Mouse (Mus musculus): ENCODE results near the gene Ptchd4. TPM values are rescaled to one million over a fixed set of nuclear protein-coding genes. Genes with fewer than 3 reads are reported as not detected.

Gene Ptchd4
- 11.9 and 13.3 TPM in 2 replicates for polyA plus RNA-seq (2015; fragmentation: Nextera tagmentation; extraction: Ambion mirVana)

GRCm38 (mm10) chr17:42315669-42316611 is at the start of gene Ptchd4:
Gene Ptchd4 (plus strand): TSS chr17:42315947.
- H3K36me3 ChIP-seq (ENCODE audit: control insufficient read depth, insufficient read depth, low read length): no peaks in the 10 kb centered on the region
- peak within 1 kb of the TSS; percentile 84 for H3K9ac ChIP-seq (ENCODE audit: low read depth, low read length)
- ATAC-seq: peak; percentile 91
- peak within 1 kb of the TSS; percentile 78 for H3K4me3 ChIP-seq (ENCODE audit: low read depth, low read length)
- WGBS: under 1% methylated on average over 46 of the region's 56 CpGs
- peak within 1 kb of the TSS; percentile 83 for H3K27ac ChIP-seq (ENCODE audit: low read length)
- H3K27me3 ChIP-seq (ENCODE audit: control insufficient read depth, insufficient read depth, low read depth, low read length): no peaks in the 10 kb centered on the region
- peak within 1 kb of the TSS; percentile 61 for H3K4me2 ChIP-seq (ENCODE audit: low read length)
- H3K4me1 ChIP-seq (ENCODE audit: control insufficient read depth, insufficient read depth, low read length): peaks cover 8% of the 10 kb centered on the region; the same call in 1 of the 2 replicates
- no peaks in the 10 kb centered on the region for H3K9me3 ChIP-seq (replicated peaks; ENCODE audit: control insufficient read depth, low read length, poor library complexity, severe bottlenecking)

GRCm38 (mm10) chr17:42276861-42277260 is 38.9 kb upstream of the Ptchd4 start:
- no peaks in the 10 kb centered on the region for H3K9me3 ChIP-seq (replicated peaks; ENCODE audit: control insufficient read depth, low read length, poor library complexity, severe bottlenecking)
- H3K27me3 ChIP-seq (ENCODE audit: control insufficient read depth, insufficient read depth, low read depth, low read length): no peaks in the 10 kb centered on the region
- H3K36me3 ChIP-seq (ENCODE audit: control insufficient read depth, insufficient read depth, low read length): no peaks in the 10 kb centered on the region
- ATAC-seq: no peak
- 61% methylated on average over 2 of the region's 2 CpGs for WGBS
- H3K4me3 ChIP-seq (ENCODE audit: low read depth, low read length): no peak overlapping the region
- H3K27ac ChIP-seq (ENCODE audit: low read length): no peak overlapping the region
- H3K9ac ChIP-seq (ENCODE audit: low read depth, low read length): no peak overlapping the region
- H3K4me2 ChIP-seq (ENCODE audit: low read length): no peak overlapping the region
- no peaks in the 10 kb centered on the region for H3K4me1 ChIP-seq (ENCODE audit: control insufficient read depth, insufficient read depth, low read length)

- Histone ChIP-seq H3K4me1 (ENCODE audit: control insufficient read depth, insufficient read depth, low read length) (no peaks in the 10 kb centered on the region), H3K9ac (ENCODE audit: low read depth, low read length) (no peak overlapping the region), H3K9me3 (replicated peaks; ENCODE audit: control insufficient read depth, low read length, poor library complexity, severe bottlenecking) (no peaks in the 10 kb centered on the region), H3K4me3 (ENCODE audit: low read depth, low read length) (no peak overlapping the region), H3K27me3 (ENCODE audit: control insufficient read depth, insufficient read depth, low read depth, low read length) (no peaks in the 10 kb centered on the region), H3K4me2 (ENCODE audit: low read length) (no peak overlapping the region), H3K27ac (ENCODE audit: low read length) (no peak overlapping the region), H3K36me3 (ENCODE audit: control insufficient read depth, insufficient read depth, low read length) (no peaks in the 10 kb centered on the region)
- WGBS: 62% methylated on average over 1 of the region's 1 CpGs
- ATAC-seq: no peak
Measured at GRCm38 (mm10) chr17:42284391-42284790, 31.4 kb upstream of the Ptchd4 start.

GRCm38 (mm10) chr17:42286255-42286654 is 29.5 kb upstream of the Ptchd4 start:
- no peak overlapping the region for H3K27ac ChIP-seq (ENCODE audit: low read length)
- no peak overlapping the region for H3K9ac ChIP-seq (ENCODE audit: low read depth, low read length)
- no peak overlapping the region for H3K4me2 ChIP-seq (ENCODE audit: low read length)
- no peak for ATAC-seq
- no peaks in the 10 kb centered on the region for H3K36me3 ChIP-seq (ENCODE audit: control insufficient read depth, insufficient read depth, low read length)
- H3K27me3 ChIP-seq (ENCODE audit: control insufficient read depth, insufficient read depth, low read depth, low read length): no peaks in the 10 kb centered on the region
- H3K4me1 ChIP-seq (ENCODE audit: control insufficient read depth, insufficient read depth, low read length): no peaks in the 10 kb centered on the region
- 72% methylated on average over 3 of the region's 3 CpGs for WGBS
- H3K4me3 ChIP-seq (ENCODE audit: low read depth, low read length): no peak overlapping the region
- no peaks in the 10 kb centered on the region for H3K9me3 ChIP-seq (replicated peaks; ENCODE audit: control insufficient read depth, low read length, poor library complexity, severe bottlenecking)

- Histone ChIP-seq H3K4me3 (ENCODE audit: low read depth, low read length) (no peak overlapping the region), H3K9ac (ENCODE audit: low read depth, low read length) (no peak overlapping the region), H3K36me3 (ENCODE audit: control insufficient read depth, insufficient read depth, low read length) (no peaks in the 10 kb centered on the region), H3K27me3 (ENCODE audit: control insufficient read depth, insufficient read depth, low read depth, low read length) (no peaks in the 10 kb centered on the region), H3K4me1 (ENCODE audit: control insufficient read depth, insufficient read depth, low read length) (no peaks in the 10 kb centered on the region), H3K27ac (ENCODE audit: low read length) (no peak overlapping the region), H3K4me2 (ENCODE audit: low read length) (no peak overlapping the region), H3K9me3 (replicated peaks; ENCODE audit: control insufficient read depth, low read length, poor library complexity, severe bottlenecking) (no peaks in the 10 kb centered on the region)
- ATAC-seq: no peak
Measured at GRCm38 (mm10) chr17:42290341-42290740, 25.4 kb upstream of the Ptchd4 start.

GRCm38 (mm10) chr17:42291793-42292192 is 24.0 kb upstream of the Ptchd4 start:
- Histone ChIP-seq H3K27me3 (ENCODE audit: control insufficient read depth, insufficient read depth, low read depth, low read length) (no peaks in the 10 kb centered on the region), H3K4me2 (ENCODE audit: low read length) (no peak overlapping the region), H3K4me1 (ENCODE audit: control insufficient read depth, insufficient read depth, low read length) (no peaks in the 10 kb centered on the region), H3K27ac (ENCODE audit: low read length) (no peak overlapping the region), H3K9ac (ENCODE audit: low read depth, low read length) (no peak overlapping the region), H3K4me3 (ENCODE audit: low read depth, low read length) (no peak overlapping the region), H3K36me3 (ENCODE audit: control insufficient read depth, insufficient read depth, low read length) (no peaks in the 10 kb centered on the region), H3K9me3 (replicated peaks; ENCODE audit: control insufficient read depth, low read length, poor library complexity, severe bottlenecking) (no peaks in the 10 kb centered on the region)
- no peak for ATAC-seq
- 63% methylated on average over 5 of the region's 5 CpGs for WGBS

- WGBS: 65% methylated on average over 4 of the region's 4 CpGs
- no peaks in the 10 kb centered on the region for H3K4me1 ChIP-seq (ENCODE audit: control insufficient read depth, insufficient read depth, low read length)
- H3K4me2 ChIP-seq (ENCODE audit: low read length): no peak overlapping the region
- no peaks in the 10 kb centered on the region for H3K9me3 ChIP-seq (replicated peaks; ENCODE audit: control insufficient read depth, low read length, poor library complexity, severe bottlenecking)
- ATAC-seq: no peak
- no peak overlapping the region for H3K27ac ChIP-seq (ENCODE audit: low read length)
- H3K27me3 ChIP-seq (ENCODE audit: control insufficient read depth, insufficient read depth, low read depth, low read length): no peaks in the 10 kb centered on the region
- no peak overlapping the region for H3K4me3 ChIP-seq (ENCODE audit: low read depth, low read length)
- H3K36me3 ChIP-seq (ENCODE audit: control insufficient read depth, insufficient read depth, low read length): no peaks in the 10 kb centered on the region
- H3K9ac ChIP-seq (ENCODE audit: low read depth, low read length): no peak overlapping the region
Measured at GRCm38 (mm10) chr17:42297986-42298385, 17.8 kb upstream of the Ptchd4 start.

- Histone ChIP-seq H3K4me2 (ENCODE audit: low read length) (no peak overlapping the region), H3K27ac (ENCODE audit: low read length) (no peak overlapping the region), H3K9ac (ENCODE audit: low read depth, low read length) (no peak overlapping the region), H3K4me3 (ENCODE audit: low read depth, low read length) (no peak overlapping the region), H3K4me1 (ENCODE audit: control insufficient read depth, insufficient read depth, low read length) (no peaks in the 10 kb centered on the region), H3K27me3 (ENCODE audit: control insufficient read depth, insufficient read depth, low read depth, low read length) (no peaks in the 10 kb centered on the region), H3K36me3 (ENCODE audit: control insufficient read depth, insufficient read depth, low read length) (no peaks in the 10 kb centered on the region), H3K9me3 (replicated peaks; ENCODE audit: control insufficient read depth, low read length, poor library complexity, severe bottlenecking) (no peaks in the 10 kb centered on the region)
- no peak for ATAC-seq
- 86% methylated on average over 3 of the region's 3 CpGs for WGBS
Measured at GRCm38 (mm10) chr17:42299681-42300080, 16.1 kb upstream of the Ptchd4 start.

GRCm38 (mm10) chr17:42303062-42303577 is 12.6 kb upstream of the Ptchd4 start:
- no peaks in the 10 kb centered on the region for H3K36me3 ChIP-seq (ENCODE audit: control insufficient read depth, insufficient read depth, low read length)
- no peak overlapping the region for H3K27ac ChIP-seq (ENCODE audit: low read length)
- WGBS: 52% methylated on average over 4 of the region's 4 CpGs
- no peaks in the 10 kb centered on the region for H3K4me1 ChIP-seq (ENCODE audit: control insufficient read depth, insufficient read depth, low read length)
- no peaks in the 10 kb centered on the region for H3K27me3 ChIP-seq (ENCODE audit: control insufficient read depth, insufficient read depth, low read depth, low read length)
- no peak overlapping the region for H3K4me3 ChIP-seq (ENCODE audit: low read depth, low read length)
- H3K4me2 ChIP-seq (ENCODE audit: low read length): no peak overlapping the region
- no peak overlapping the region for H3K9ac ChIP-seq (ENCODE audit: low read depth, low read length)
- H3K9me3 ChIP-seq (replicated peaks; ENCODE audit: control insufficient read depth, low read length, poor library complexity, severe bottlenecking): no peaks in the 10 kb centered on the region
- ATAC-seq: peak; percentile 64; the same call in 1 of the 2 replicates
